Mouse (Mus musculus): ENCODE results near the gene Igf1r. TPM values are rescaled to one million over a fixed set of nuclear protein-coding genes. Genes with fewer than 3 reads are reported as not detected.

Igf1r gene
- total and polyA plus RNA-seq, 3 experiments: 4.3 to 9.1 (median 6.1) TPM

DNA sequence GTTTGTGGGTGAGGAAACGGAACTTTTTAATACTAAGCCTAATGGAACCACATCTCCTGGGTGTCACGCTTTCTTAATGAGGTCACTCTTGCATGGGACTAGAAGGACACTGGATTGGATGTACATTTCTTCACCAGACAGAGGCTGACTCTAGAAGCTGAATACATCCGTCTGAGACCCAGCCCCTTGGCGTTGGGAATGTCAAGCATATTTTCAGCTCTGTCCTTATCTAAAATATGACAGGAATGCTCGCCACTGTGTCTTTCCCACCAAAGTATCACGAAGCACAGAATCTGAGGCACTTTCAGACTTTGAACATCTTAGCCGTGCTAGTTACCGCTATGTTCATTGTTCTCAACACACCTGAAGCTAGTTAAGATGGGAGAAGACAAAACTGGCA lies 35.7 kb upstream of the Igf1r start:
- DNase-seq (ENCODE audit: low spot score): no peak
- H3K27me3 ChIP-seq (ENCODE audit: insufficient read depth, low read length): no peaks in the 10 kb centered on the region
- no peak for ATAC-seq (ENCODE audit: extremely low read depth, insufficient number of reproducible peaks, low FRiP score, poor library complexity, severe bottlenecking)
- no peak for TF ChIP-seq GATA1 (IDR thresholded peaks at IDR 0.05; ENCODE audit: borderline replicate concordance, low read length)
- TF ChIP-seq POLR2AphosphoS5 (IDR thresholded peaks at IDR 0.05; ENCODE audit: insufficient replicate concordance, low read depth, low read length): no peak
- TF ChIP-seq GATA2 (IDR thresholded peaks at IDR 0.05; ENCODE audit: borderline replicate concordance, low read depth, low read length): no peak
- no peak for TF ChIP-seq TAL1 (conservative IDR thresholded peaks at IDR 0.05; ENCODE audit: low read depth, low read length)
- no peak for TF ChIP-seq CTCF (IDR thresholded peaks at IDR 0.05; ENCODE audit: low read depth, low read length)
- H3K4me3 ChIP-seq (ENCODE audit: low read depth, low read length): no peak overlapping the region
- H3K36me3 ChIP-seq (replicated peaks): no peaks in the 10 kb centered on the region
- no peaks in the 10 kb centered on the region for H3K4me1 ChIP-seq (ENCODE audit: insufficient read depth, low read depth, low read length)
- peaks cover 15% of the 10 kb centered on the region for H3K9me3 ChIP-seq (replicated peaks)

GRCm38 (mm10) chr7:67917753-67918152 lies 34.9 kb upstream of the Igf1r start:
- TF ChIP-seq TAL1 (conservative IDR thresholded peaks at IDR 0.05; ENCODE audit: low read depth, low read length) (no peak), GATA1 (IDR thresholded peaks at IDR 0.05; ENCODE audit: borderline replicate concordance, low read length) (no peak), POLR2AphosphoS5 (IDR thresholded peaks at IDR 0.05; ENCODE audit: insufficient replicate concordance, low read depth, low read length) (no peak), CTCF (IDR thresholded peaks at IDR 0.05; ENCODE audit: low read depth, low read length) (no peak), GATA2 (IDR thresholded peaks at IDR 0.05; ENCODE audit: borderline replicate concordance, low read depth, low read length) (no peak)
- no peak for ATAC-seq (ENCODE audit: extremely low read depth, insufficient number of reproducible peaks, low FRiP score, poor library complexity, severe bottlenecking)
- Histone ChIP-seq H3K9me3 (replicated peaks) (peaks cover 18% of the 10 kb centered on the region), H3K4me3 (ENCODE audit: low read depth, low read length) (no peak overlapping the region), H3K4me1 (ENCODE audit: insufficient read depth, low read depth, low read length) (no peaks in the 10 kb centered on the region), H3K36me3 (replicated peaks) (no peaks in the 10 kb centered on the region), H3K27me3 (ENCODE audit: insufficient read depth, low read length) (no peaks in the 10 kb centered on the region)
- DNase-seq (ENCODE audit: low spot score): no peak

DNA sequence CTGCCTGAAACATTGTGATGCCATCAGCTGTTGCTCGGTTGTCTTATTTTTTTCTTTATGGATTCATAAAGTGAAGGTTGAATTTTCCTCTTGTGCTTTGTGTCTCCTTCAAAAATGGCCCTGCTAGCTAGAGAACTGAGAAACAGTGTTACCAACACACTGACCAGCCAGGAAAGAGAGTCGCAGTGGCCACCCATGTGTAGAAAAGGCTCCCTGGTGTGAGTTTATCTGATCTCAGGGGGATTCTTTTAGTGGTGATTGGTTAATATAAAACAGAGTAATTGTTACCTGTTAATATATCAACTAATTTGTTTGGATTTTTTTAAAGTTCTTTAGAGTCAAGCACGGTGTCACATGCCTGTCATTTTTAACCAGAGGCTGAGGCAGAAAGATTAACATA lies 33.2 kb upstream of the Igf1r start:
- no peak overlapping the region for H3K4me3 ChIP-seq (ENCODE audit: low read depth, low read length)
- TF ChIP-seq GATA1 (IDR thresholded peaks at IDR 0.05; ENCODE audit: borderline replicate concordance, low read length): no peak
- TF ChIP-seq POLR2AphosphoS5 (IDR thresholded peaks at IDR 0.05; ENCODE audit: insufficient replicate concordance, low read depth, low read length): no peak
- TF ChIP-seq TAL1 (conservative IDR thresholded peaks at IDR 0.05; ENCODE audit: low read depth, low read length): no peak
- no peak for TF ChIP-seq CTCF (IDR thresholded peaks at IDR 0.05; ENCODE audit: low read depth, low read length)
- TF ChIP-seq GATA2 (IDR thresholded peaks at IDR 0.05; ENCODE audit: borderline replicate concordance, low read depth, low read length): no peak
- ATAC-seq (ENCODE audit: extremely low read depth, insufficient number of reproducible peaks, low FRiP score, poor library complexity, severe bottlenecking) (no peak), DNase-seq (ENCODE audit: low spot score) (no peak)
- peaks cover 18% of the 10 kb centered on the region for H3K9me3 ChIP-seq (replicated peaks)
- H3K27me3 ChIP-seq (ENCODE audit: insufficient read depth, low read length): no peaks in the 10 kb centered on the region
- no peaks in the 10 kb centered on the region for H3K36me3 ChIP-seq (replicated peaks)
- H3K4me1 ChIP-seq (ENCODE audit: insufficient read depth, low read depth, low read length): no peaks in the 10 kb centered on the region

DNA sequence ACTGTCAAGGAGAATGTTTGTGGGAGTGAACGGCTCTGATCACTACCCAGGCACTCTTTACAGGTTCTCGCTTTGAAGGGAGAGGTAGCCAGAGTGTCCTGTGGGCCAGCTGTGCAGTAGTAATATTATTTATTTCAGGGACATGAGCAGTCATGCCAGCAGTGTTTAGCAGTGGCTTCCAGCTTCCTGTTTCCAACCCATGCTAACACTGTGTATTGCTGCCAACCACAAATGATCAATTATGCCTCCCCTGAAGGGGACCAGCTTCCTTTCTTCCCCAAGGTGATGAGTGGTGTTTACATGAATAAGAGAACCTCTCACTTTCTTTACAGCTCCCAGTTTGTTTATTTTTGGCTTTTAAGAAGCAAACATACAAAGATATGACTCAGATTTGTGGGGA lies 28.4 kb upstream of the Igf1r start:
- H3K9me3 ChIP-seq (replicated peaks): 0 out of 2 replicates have a peak, but pooled peaks cover 9% of the 10 kb centered on the region
- TF ChIP-seq POLR2AphosphoS5 (IDR thresholded peaks at IDR 0.05; ENCODE audit: insufficient replicate concordance, low read depth, low read length): no peak
- no peak for TF ChIP-seq GATA1 (IDR thresholded peaks at IDR 0.05; ENCODE audit: borderline replicate concordance, low read length)
- no peak for TF ChIP-seq GATA2 (IDR thresholded peaks at IDR 0.05; ENCODE audit: borderline replicate concordance, low read depth, low read length)
- TF ChIP-seq CTCF (IDR thresholded peaks at IDR 0.05; ENCODE audit: low read depth, low read length): no peak
- no peak for TF ChIP-seq TAL1 (conservative IDR thresholded peaks at IDR 0.05; ENCODE audit: low read depth, low read length)
- H3K27me3 ChIP-seq (ENCODE audit: insufficient read depth, low read length): no peaks in the 10 kb centered on the region
- DNase-seq (ENCODE audit: low spot score) (no peak), ATAC-seq (ENCODE audit: extremely low read depth, insufficient number of reproducible peaks, low FRiP score, poor library complexity, severe bottlenecking) (no peak)
- H3K4me3 ChIP-seq (ENCODE audit: low read depth, low read length): no peak overlapping the region
- H3K4me1 ChIP-seq (ENCODE audit: insufficient read depth, low read depth, low read length): no peaks in the 10 kb centered on the region
- H3K36me3 ChIP-seq (replicated peaks): no peaks in the 10 kb centered on the region

- DNase-seq (ENCODE audit: low spot score) (no peak), ATAC-seq (ENCODE audit: extremely low read depth, insufficient number of reproducible peaks, low FRiP score, poor library complexity, severe bottlenecking) (no peak)
- H3K27me3 ChIP-seq (ENCODE audit: insufficient read depth, low read length): no peaks in the 10 kb centered on the region
- no peaks in the 10 kb centered on the region for H3K4me1 ChIP-seq (ENCODE audit: insufficient read depth, low read depth, low read length)
- peaks cover 4% of the 10 kb centered on the region; the same call in 1 of the 2 replicates for H3K9me3 ChIP-seq (replicated peaks)
- H3K4me3 ChIP-seq (ENCODE audit: low read depth, low read length): no peak overlapping the region
- TF ChIP-seq GATA1 (IDR thresholded peaks at IDR 0.05; ENCODE audit: borderline replicate concordance, low read length) (no peak), GATA2 (IDR thresholded peaks at IDR 0.05; ENCODE audit: borderline replicate concordance, low read depth, low read length) (no peak), POLR2AphosphoS5 (IDR thresholded peaks at IDR 0.05; ENCODE audit: insufficient replicate concordance, low read depth, low read length) (no peak), CTCF (IDR thresholded peaks at IDR 0.05; ENCODE audit: low read depth, low read length) (no peak), TAL1 (conservative IDR thresholded peaks at IDR 0.05; ENCODE audit: low read depth, low read length) (no peak)
- H3K36me3 ChIP-seq (replicated peaks): no peaks in the 10 kb centered on the region
Measured at GRCm38 (mm10) chr7:67930132-67930531, 22.5 kb upstream of the Igf1r start.

GRCm38 (mm10) chr7:67936801-67937200 lies 15.8 kb upstream of the Igf1r start:
- H3K36me3 ChIP-seq (replicated peaks): no peaks in the 10 kb centered on the region
- peaks cover 7% of the 10 kb centered on the region; the same call in 1 of the 2 replicates for H3K9me3 ChIP-seq (replicated peaks)
- no peak overlapping the region for H3K4me3 ChIP-seq (ENCODE audit: low read depth, low read length)
- ATAC-seq (ENCODE audit: extremely low read depth, insufficient number of reproducible peaks, low FRiP score, poor library complexity, severe bottlenecking): no peak
- no peaks in the 10 kb centered on the region for H3K27me3 ChIP-seq (ENCODE audit: insufficient read depth, low read length)
- no peak for TF ChIP-seq POLR2AphosphoS5 (IDR thresholded peaks at IDR 0.05; ENCODE audit: insufficient replicate concordance, low read depth, low read length)
- no peak for TF ChIP-seq CTCF (IDR thresholded peaks at IDR 0.05; ENCODE audit: low read depth, low read length)
- TF ChIP-seq TAL1 (conservative IDR thresholded peaks at IDR 0.05; ENCODE audit: low read depth, low read length): no peak
- no peak for TF ChIP-seq GATA1 (IDR thresholded peaks at IDR 0.05; ENCODE audit: borderline replicate concordance, low read length)
- no peak for TF ChIP-seq GATA2 (IDR thresholded peaks at IDR 0.05; ENCODE audit: borderline replicate concordance, low read depth, low read length)
- no peaks in the 10 kb centered on the region for H3K4me1 ChIP-seq (ENCODE audit: insufficient read depth, low read depth, low read length)
- no peak for DNase-seq (ENCODE audit: low spot score)
